Mouse (Mus musculus): ENCODE results near the gene Srcin1. TPM values are rescaled to one million over a fixed set of nuclear protein-coding genes. Genes with fewer than 3 reads are reported as not detected.

The Srcin1 gene
- 0.12 to 0.26 TPM in 2 of 4 replicates, not detected in the others for total RNA-seq (2023)

GRCm38 (mm10) chr11:97576136-97576906 lies at the start of gene Srcin1:
Srcin1 (minus strand) TSS chr11:97576186.

DNA sequence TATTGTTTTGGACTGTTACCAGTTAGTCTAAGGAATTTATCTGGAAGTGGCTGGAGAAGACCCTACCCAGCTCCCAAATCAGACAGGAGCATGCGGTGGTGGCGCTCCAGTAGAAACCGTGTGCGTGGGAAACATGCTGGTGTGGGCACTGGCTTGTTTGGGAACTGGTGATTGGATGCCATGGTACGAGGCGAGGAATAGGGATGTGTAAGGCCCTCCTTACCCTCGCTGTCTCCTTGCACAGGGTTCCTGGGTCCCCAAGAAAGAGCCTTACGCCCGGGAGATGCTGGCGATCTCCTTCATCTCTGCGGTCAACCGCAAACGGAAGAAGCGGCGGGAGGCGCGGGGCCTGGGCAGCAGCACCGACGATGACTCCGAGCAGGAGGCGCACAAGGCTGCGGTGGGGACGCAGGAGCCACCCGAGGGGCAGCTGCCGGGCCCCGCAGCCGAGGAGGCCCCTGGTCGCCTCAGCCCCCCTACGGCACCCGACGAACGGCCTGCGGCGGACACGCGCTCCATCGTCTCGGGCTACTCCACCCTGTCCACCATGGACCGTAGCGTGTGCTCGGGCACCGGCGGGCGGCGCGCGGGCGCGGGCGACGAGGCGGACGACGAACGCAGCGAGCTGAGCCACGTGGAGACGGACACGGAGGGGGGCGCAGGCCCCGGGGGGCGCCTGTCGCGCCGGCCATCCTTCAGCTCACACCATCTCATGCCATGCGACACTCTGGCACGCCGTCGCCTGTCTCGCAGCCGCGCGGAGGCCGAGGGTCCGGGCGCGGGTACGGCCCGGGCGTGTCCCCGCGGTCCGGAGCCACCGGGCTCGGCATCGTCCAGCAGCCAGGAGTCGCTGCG lies 75.9 kb downstream of the Srcin1 start, which contains the start of gene 4933428G20Rik:
4933428G20Rik (minus strand) TSS at position 476 of the 855 bp plus-strand sequence.

Other genes with a start within 250 kb of the Srcin1 start
- gene Gpr179, start 224.1 kb downstream of the Srcin1 start, total RNA-seq (2023) = 0.17 TPM in 1 of 4 replicates, not detected in the others
- gene Socs7, start 213.6 kb downstream of the Srcin1 start, total RNA-seq (2023) = 18.9 to 24.6 TPM (median 22.4 TPM) in 4 replicates
- gene Arhgap23, start 160.7 kb downstream of the Srcin1 start, total RNA-seq (2023) = 0.27 to 0.75 TPM (median 0.46 TPM) in 4 replicates
- gene 4933428G20Rik, start 75.8 kb downstream of the Srcin1 start, total RNA-seq (2023) = not detected in 4 replicates
- 4.9 to 7.8 TPM (median 6.5 TPM) in 4 replicates for gene Epop, start 53.5 kb upstream of the Srcin1 start, total RNA-seq (2023)
- 167 to 190 TPM (median 180 TPM) in 4 replicates for gene Mllt6, start 87.2 kb upstream of the Srcin1 start, total RNA-seq (2023)
- 38.5 to 56.3 TPM (median 49.8 TPM) in 4 replicates for gene Cisd3, start 109.6 kb upstream of the Srcin1 start, total RNA-seq (2023)
- 0.24 to 1.0 TPM (median 0.76 TPM) in 3 of 4 replicates, not detected in the other for gene Pcgf2, start 124.3 kb upstream of the Srcin1 start, total RNA-seq (2023)
- 103 to 111 TPM (median 110 TPM) in 4 replicates for gene Psmb3, start 127.2 kb upstream of the Srcin1 start, total RNA-seq (2023)
- gene Pip4k2b, start 168.5 kb upstream of the Srcin1 start, total RNA-seq (2023) = 55.7 to 60.9 TPM (median 58.7 TPM) in 4 replicates
- 58.6 to 64.5 TPM (median 61.7 TPM) in 4 replicates for gene Cwc25, start 190.4 kb upstream of the Srcin1 start, total RNA-seq (2023)
- 1.4 to 2.1 TPM (median 1.7 TPM) in 3 of 4 replicates, not detected in the other for gene 1700001P01Rik, start 199.7 kb upstream of the Srcin1 start, total RNA-seq (2023)
- 1,863 to 2,062 TPM (median 1,983 TPM) in 4 replicates for gene Rpl23, start 206.3 kb upstream of the Srcin1 start, total RNA-seq (2023)
- 59.8 to 73.8 TPM (median 69.4 TPM) in 4 replicates for gene Lasp1, start 222.8 kb upstream of the Srcin1 start, total RNA-seq (2023)

Measured in B cell, adult 62 days (primary cell).